Mouse (Mus musculus) spleen, adult 2 months (tissue): Measurements from ENCODE around the gene Cys1.

ENCODE experiments used
- CTCF ChIP-seq: fragments of 200-500 bp; IDR thresholded peaks from 2 replicates; pipeline ENCODE4 v1.5.1; 2011; ENCODE audit warnings: mild to moderate bottlenecking, inconsistent platforms; ENCODE audit not compliant: insufficient read depth, insufficient read length, insufficient replicate concordance; ENCODE audit errors: extremely low read depth
- POLR2A ChIP-seq: fragments of 200-500 bp; IDR thresholded peaks from 2 replicates; pipeline ENCODE4 v1.6.1; 2011; ENCODE audit warnings: low read depth, low read length, inconsistent platforms

DNA sequence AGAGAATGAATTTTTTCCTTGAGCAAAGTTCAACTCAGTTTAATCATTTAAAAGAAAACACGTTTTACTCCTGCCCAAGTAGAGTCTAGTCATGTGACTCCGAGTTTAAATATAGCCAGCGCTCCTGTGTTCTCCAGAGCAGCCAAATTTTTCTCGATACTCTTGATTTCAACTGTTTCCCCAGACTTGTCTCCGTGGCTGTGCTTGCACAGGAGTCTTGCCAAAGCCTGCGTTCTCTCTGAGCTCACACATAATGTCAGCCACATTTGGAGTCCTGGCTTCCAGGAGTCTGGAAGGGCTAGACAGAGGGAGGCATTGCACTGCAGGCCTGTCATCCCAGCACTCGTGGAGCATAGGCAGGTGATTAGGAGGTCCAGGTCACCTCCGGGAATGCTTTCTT lies 950 bp upstream of the Cys1 start:
- TF ChIP-seq CTCF: no peak
- no peak for TF ChIP-seq POLR2A
